Mouse (Mus musculus) Patski (cell line): ENCODE data around the gene Trappc5. TPM values are rescaled to one million over a fixed set of nuclear protein-coding genes. Genes with fewer than 3 reads are reported as not detected.

Experiments
- ATAC-seq: fragments of 100-300 bp; one replicate; pipeline ENCODE4 v1.8.0; 2021
- CTCF ChIA-PET: fragments of 350-600 bp; sonication (Branson Sonifier 250); formaldehyde crosslinking; loops from one replicate; lab custom pipeline; 2022; ENCODE audit warnings: inconsistent platforms; lab: Charles Lee
- POLR2A ChIA-PET: fragments of 350-600 bp; sonication (Branson Sonifier 250); formaldehyde crosslinking; loops from one replicate; lab custom pipeline; 2022; ENCODE audit warnings: antibody characterized with exemption, inconsistent platforms; lab: Charles Lee
- DNase-seq: peaks from one replicate; pipeline ENCODE4 v3.0.0-alpha.2; 2011; ENCODE audit warnings: low read depth, low spot score
- H3K27me3 ChIP-seq: fragments of 371-371 bp; one replicate; pipeline ENCODE4 v1.5.1; 2021
- CTCF ChIP-seq: fragments of 100-300 bp; IDR thresholded peaks from one replicate; pipeline ENCODE4 v1.5.1; 2021
- in situ Hi-C: fragments of 300-500 bp; cut with MboI; formaldehyde crosslinking; loops from 3 replicates; pipeline ENCODE4 v1.11.1; 2018; ENCODE audit warnings: low pct_unique_long_range_greater_than_20kb, mixed read lengths
- polyA plus RNA-seq: library from polyadenylated mRNA; unstranded; gene quantifications from one replicate; pipeline ENCODE4 v1.2.3, GENCODE M21; 2021

The Trappc5 gene
- 24.8 TPM for polyA plus RNA-seq

DNA sequence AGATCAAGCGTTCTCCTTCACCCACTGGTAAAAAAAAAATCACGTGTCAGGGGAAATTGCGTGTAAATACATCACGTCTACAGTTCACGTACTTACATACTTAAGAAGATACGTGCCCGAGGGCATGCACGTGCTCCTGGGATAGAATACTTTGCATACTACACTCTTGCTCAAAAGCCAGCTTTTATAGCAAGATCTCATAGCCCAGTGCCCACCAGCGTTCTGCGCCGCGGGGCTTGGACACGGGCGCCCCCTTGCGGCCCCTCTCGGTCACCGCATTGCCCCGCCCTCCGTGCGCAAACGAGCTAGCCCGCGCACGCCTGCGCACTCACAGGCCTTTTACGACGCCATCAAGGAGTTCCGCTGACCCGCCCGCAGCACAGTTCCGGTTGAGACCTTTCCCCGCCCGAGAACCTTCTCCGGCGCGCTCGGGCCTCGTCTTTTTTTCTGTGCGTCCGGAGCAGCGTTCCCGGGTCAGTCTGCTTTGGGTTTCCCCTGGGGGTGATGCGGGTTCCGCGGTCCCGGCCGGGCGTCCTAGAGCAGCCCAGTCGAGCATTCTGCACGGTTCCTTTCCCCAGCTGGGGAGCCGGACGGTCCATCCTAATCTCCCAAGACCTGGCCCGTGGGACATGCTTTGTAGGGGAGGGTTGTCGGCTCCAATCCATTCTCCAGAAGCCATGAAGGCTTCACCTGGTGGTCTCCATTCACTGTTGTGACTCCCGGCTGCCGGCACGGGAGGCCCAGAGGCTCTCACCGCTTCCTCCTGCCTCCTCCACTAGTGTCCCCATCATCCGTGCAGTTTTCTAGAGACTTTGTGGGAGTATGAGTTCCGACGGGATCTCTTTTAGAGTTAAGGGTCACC is at the start of gene Trappc5:
Gene Trappc5 (plus strand): TSS at position 169 of the 862 bp plus-strand sequence.
- DNase-seq (peak; percentile 60), ATAC-seq (peak; percentile 74)
- H3K27me3 ChIP-seq = no peaks in the 10 kb centered on the region
- peak; percentile 100 for TF ChIP-seq CTCF
- ChIA-PET POLR2A (interaction anchor here (0.8 kb wide), 1 partner anchor 56 kb away, joined by 3 read pairs; no protein-coding TSS in a partner anchor), CTCF (interaction anchor here (0.8 to 3.4 kb wide), 12 partner anchors 17 to 646 kb away, joined by 3 to 20 read pairs (median 4); partner anchors contain the start of genes Pnpla6 and Stxbp2)
- in situ Hi-C loops = loop anchor here (5.0 to 10.0 kb wide), 3 partner anchors 209 to 322 kb away; partner anchors contain the start of genes A430078G23Rik and Pex11g

DNA sequence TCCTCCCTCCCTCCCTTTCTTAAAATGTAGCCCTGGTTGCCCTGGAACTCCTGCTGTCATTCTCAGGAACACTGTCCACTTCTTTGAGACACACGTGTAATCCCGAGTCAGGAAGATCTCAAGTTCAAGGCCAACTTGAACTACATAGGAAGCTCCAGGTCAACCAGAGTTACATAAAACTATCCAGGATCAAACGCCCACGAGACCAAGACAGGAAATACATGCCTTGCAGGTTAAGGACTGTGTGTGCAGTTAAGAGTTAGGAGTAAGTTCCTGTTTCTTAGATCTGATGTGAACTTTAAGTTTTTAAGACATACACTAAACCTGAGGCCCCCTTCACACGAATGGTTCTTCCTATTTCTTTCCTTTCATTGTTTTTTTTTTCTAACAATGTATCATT is 49.1 kb upstream of the Trappc5 start:
- DNase-seq = no peak
- in situ Hi-C loops = loop anchor here (5.0 kb wide), 2 partner anchors 45 to 70 kb away; partner anchors contain the start of gene Fcor
- CTCF ChIA-PET = interaction anchor here (1.9 to 6.4 kb wide), 3 partner anchors 30 to 49 kb away, joined by 5 to 41 read pairs (median 20); partner anchors contain the start of genes Fcor and Trappc5
- no peak for TF ChIP-seq CTCF
- H3K27me3 ChIP-seq = no peaks in the 10 kb centered on the region
- no peak for ATAC-seq
- POLR2A ChIA-PET = no interaction called here

DNA sequence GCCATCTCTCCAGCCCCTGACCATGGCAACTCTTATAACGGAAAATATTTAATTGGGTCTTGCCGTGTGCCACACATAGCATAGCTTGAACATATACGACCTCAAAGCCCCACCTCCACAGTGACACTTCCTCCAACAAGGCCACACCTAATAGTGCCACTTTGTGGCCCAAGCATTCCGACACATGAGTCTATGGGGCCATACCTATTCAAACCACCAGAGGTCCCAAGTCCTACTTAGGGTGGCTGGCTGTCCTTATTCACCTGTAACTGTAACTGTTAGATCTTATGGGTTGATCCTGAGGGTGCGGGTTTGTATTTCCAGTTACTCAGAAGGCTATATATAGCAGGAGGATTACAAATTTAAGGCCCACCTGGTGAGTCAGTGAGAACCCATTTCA is 48.1 kb upstream of the Trappc5 start:
- CTCF ChIA-PET = interaction anchor here (0.7 to 6.4 kb wide), 9 partner anchors 10 to 161 kb away, joined by 3 to 41 read pairs (median 4); partner anchors contain the start of genes Fcor and Trappc5
- ATAC-seq = no peak
- DNase-seq = no peak
- POLR2A ChIA-PET = no interaction called here
- TF ChIP-seq CTCF = no peak
- H3K27me3 ChIP-seq = no peaks in the 10 kb centered on the region
- in situ Hi-C loops = loop anchor here (5.0 kb wide), 2 partner anchors 44 to 71 kb away; partner anchors contain the start of gene Fcor

DNA sequence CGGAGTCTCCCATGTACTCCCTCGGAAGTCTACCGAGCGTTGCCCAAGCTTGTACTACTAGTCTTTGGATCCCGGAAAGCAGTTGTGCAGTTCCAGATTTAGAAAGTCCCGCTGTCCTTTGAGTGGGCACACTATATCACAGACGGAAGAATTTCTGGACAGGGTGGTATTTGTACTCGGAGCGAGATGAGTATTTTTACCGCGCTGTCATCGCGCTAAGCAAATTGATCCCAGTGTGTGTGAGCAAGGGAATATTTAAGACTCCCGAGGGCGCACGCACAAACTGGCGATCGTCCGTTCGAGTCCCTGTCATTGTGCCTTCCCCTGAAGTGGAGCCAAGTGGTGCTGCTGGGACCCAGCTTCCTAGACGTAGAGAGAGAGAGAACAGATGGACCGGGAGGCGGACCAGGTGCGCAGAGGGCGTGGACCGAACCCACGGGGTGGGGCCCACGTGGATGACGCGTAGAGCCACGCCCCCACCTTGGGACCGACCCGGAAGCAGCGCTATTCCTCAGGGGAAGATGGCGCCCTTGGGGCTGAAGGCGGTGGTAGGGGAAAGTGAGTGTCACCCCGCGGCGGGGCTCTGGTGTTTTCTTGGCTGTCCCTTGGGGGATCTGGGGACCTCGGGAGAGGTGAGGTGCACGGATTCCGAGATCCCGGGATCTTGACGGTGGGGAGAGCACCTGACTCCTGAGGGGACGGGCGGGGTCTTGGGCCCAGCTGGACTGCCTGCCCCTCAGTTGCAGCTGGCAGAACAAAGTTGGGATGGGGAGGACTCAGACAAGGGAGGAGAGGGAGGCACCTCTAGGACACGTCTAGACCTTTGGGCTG is 45.2 kb upstream of the Trappc5 start, which contains the start of gene Stxbp2:
Gene Stxbp2 (plus strand): TSS at position 309 of the 831 bp plus-strand sequence.
- TF ChIP-seq CTCF = no peak
- ATAC-seq (peak; percentile 91), DNase-seq (no peak)
- POLR2A ChIA-PET = interaction anchor here (1.0 to 1.6 kb wide), 3 partner anchors 15 to 34 kb away, joined by 3 read pairs; partner anchors contain the start of gene Mcemp1
- CTCF ChIA-PET = interaction anchor here (1.1 to 6.4 kb wide), 4 partner anchors 10 to 45 kb away, joined by 4 to 41 read pairs (median 12); partner anchors contain the start of genes Fcor and Trappc5
- no peaks in the 10 kb centered on the region for H3K27me3 ChIP-seq
- in situ Hi-C loops = no loop called here

DNA sequence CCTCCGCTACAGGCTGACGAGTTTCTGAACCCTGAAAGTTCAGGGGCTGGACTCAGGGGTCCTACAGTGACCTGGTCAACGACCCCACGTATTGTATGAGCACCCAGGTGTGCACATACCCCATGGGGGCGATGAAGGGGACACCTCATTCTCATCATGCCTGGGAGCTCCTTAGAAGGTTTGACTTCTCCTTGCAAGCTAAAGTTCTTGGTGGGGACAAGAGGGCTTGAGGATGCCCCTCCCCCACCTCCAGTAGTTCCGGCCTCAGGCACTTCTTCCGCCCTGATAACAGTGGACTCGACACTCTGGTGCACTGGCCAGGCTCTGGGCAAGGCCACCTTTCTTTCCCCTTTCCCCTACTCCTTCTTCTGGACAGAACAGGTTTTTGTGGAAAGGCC is 44.6 kb upstream of the Trappc5 start:
- H3K27me3 ChIP-seq = no peaks in the 10 kb centered on the region
- ATAC-seq (peak; percentile 22), DNase-seq (no peak)
- TF ChIP-seq CTCF = no peak
- in situ Hi-C loops = no loop called here
- CTCF ChIA-PET = interaction anchor here (1.1 to 6.4 kb wide), 4 partner anchors 9 to 44 kb away, joined by 4 to 41 read pairs (median 4); partner anchors contain the start of genes Fcor and Trappc5
- POLR2A ChIA-PET = interaction anchor here (0.9 to 1.6 kb wide), 4 partner anchors 8 to 34 kb away, joined by 3 read pairs; partner anchors contain the start of gene Mcemp1

DNA sequence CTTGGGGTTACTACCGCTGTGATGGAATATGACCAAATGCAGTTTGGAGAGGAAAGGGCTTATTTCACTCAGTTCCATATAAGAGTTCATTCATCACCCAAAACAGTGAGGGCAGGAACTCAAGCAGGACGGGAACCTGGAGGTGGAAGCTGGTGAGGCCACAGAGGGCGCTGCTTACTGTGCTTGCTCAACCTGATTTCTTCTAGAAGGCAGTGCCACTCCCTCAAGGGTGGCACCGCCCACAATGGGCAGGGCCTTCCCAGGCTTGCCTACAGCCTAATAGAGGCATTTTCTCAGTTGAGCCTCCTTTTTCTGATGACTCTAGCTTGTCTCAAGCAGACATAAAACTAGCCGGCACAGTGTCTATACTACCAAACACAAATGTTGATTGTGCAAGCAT is 30.3 kb upstream of the Trappc5 start:
- ChIA-PET CTCF (interaction anchor here (0.7 to 1.0 kb wide), 3 partner anchors 10 to 26 kb away, joined by 3 to 4 read pairs (median 3); partner anchors contain the start of genes Fcor and Retn), POLR2A (interaction anchor here (0.9 kb wide), 1 partner anchor 15 kb away, joined by 3 read pairs; the partner anchor contains the start of gene Stxbp2)
- in situ Hi-C loops = no loop called here
- TF ChIP-seq CTCF = no peak
- ATAC-seq = no peak
- no peak for DNase-seq
- H3K27me3 ChIP-seq = no peaks in the 10 kb centered on the region

DNA sequence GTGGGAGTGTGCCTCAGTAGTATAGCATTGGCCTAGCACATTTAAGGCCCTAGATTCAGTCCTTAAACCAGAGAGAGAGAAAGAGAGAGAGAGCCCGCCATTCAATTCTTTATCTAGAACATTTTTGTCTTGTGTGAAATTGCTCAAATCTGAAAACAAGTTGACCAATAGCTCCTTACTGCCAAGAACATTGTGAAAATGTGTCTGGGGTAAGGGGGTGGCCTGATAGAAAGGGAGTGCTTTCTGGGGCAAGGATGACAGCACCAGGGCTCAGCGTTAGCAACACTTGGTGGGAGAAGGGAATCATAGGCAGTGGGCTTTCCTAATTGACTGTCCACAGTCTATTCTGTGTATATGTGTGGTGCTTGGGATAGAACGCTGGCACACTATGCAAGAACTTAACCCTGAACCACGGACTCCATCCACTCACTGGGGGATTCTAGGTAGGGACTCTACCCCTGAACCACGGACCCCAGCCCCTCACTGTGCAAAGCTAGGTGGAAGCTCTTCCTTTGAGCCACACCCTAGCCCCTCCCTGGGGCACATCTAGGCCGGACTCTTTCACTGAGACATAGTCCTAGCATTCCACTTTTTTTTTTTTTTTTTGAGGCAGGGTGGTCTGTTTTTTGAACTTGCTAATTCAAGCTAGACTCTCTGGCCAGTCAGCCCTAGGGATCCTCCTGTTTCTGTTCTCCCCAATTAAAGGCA is 29.1 kb upstream of the Trappc5 start:
- in situ Hi-C loops = no loop called here
- ATAC-seq (peak; percentile 15), DNase-seq (no peak)
- TF ChIP-seq CTCF = no peak
- CTCF ChIA-PET = interaction anchor here (1.1 to 2.9 kb wide), 4 partner anchors 10 to 25 kb away, joined by 3 to 10 read pairs (median 8); partner anchors contain the start of gene Fcor
- H3K27me3 ChIP-seq = no peaks in the 10 kb centered on the region
- POLR2A ChIA-PET = no interaction called here

DNA sequence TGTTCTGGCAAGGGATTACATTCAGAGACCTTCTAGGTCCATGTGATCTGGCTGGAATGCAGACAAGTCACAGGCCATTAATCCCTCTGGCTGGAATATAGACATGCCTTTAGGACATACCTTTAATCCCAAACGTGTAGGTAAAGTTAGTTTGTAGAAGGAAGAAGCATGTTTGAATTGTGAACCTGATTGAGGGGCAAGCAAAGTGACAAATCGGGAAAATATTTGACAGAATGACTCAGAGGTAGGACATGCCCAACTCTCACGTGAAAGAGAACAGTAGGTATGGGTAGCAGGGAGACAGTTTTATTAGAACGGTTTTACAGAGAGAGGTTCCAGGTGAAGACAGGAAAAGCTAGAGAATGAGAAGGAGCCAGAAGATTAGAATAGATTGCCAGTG is 28.5 kb upstream of the Trappc5 start:
- H3K27me3 ChIP-seq = no peaks in the 10 kb centered on the region
- TF ChIP-seq CTCF = no peak
- POLR2A ChIA-PET = no interaction called here
- ATAC-seq (peak; percentile 50), DNase-seq (no peak)
- in situ Hi-C loops = no loop called here
- CTCF ChIA-PET = interaction anchor here (1.1 to 2.9 kb wide), 5 partner anchors 9 to 24 kb away, joined by 3 to 10 read pairs (median 6); partner anchors contain the start of gene Fcor

DNA sequence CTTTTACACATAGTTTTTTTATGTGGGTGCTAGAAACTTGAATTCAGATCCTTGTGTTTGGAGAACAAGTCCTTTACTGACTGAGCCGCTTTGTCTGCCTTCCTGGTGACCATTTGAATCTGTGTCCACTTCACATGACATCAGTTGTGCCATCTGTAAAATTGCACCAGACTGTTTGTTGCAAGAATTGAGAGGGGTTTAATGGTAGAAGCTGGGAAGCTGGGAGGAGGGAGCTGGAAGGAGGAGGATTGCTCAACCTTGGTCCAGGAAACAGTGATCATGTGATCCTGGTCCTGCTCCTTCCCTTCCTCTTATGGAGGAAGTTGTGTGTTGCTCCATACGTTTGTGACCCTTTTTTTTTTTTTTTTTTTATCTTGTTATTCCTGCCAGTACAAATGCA is 27.8 kb upstream of the Trappc5 start:
- CTCF ChIA-PET = interaction anchor here (1.6 to 2.9 kb wide), 4 partner anchors 9 to 24 kb away, joined by 4 to 10 read pairs (median 8); partner anchors contain the start of gene Fcor
- no peaks in the 10 kb centered on the region for H3K27me3 ChIP-seq
- POLR2A ChIA-PET = interaction anchor here (0.7 kb wide), 1 partner anchor 8 kb away, joined by 7 read pairs; no protein-coding TSS in a partner anchor
- DNase-seq (no peak), ATAC-seq (no peak)
- no peak for TF ChIP-seq CTCF
- in situ Hi-C loops = no loop called here
